Mouse (Mus musculus): ENCODE results near the gene Slc9a1.

The Slc9a1 gene

GRCm38 (mm10) chr4:133402011-133402410, 32.5 kb downstream of the Slc9a1 start:
- DNase-seq (ENCODE audit: low spot score in 2 of 2), result no peak

- DNase-seq (ENCODE audit: low spot score in 2 of 2), result no peak
Measured at GRCm38 (mm10) chr4:133403611-133404228, 34.2 kb downstream of the Slc9a1 start.

GRCm38 (mm10) chr4:133404256-133404655, 34.8 kb downstream of the Slc9a1 start:
- no peak for DNase-seq (ENCODE audit: low spot score in 2 of 2)

GRCm38 (mm10) chr4:133406313-133407056, 37.0 kb downstream of the Slc9a1 start:
- no peak for DNase-seq (ENCODE audit: low spot score in 2 of 2)

GRCm38 (mm10) chr4:133407114-133407787, 37.7 kb downstream of the Slc9a1 start:
- DNase-seq (ENCODE audit: low spot score in 2 of 2), result peak; percentile 62 to 64

- DNase-seq (ENCODE audit: low spot score in 2 of 2), result no peak
Measured at GRCm38 (mm10) chr4:133408006-133408405, 38.5 kb downstream of the Slc9a1 start.

- no peak for DNase-seq (ENCODE audit: low spot score in 2 of 2)
Measured at GRCm38 (mm10) chr4:133410994-133411393, 41.5 kb downstream of the Slc9a1 start.

GRCm38 (mm10) chr4:133412096-133412495, 42.6 kb downstream of the Slc9a1 start:
- DNase-seq (ENCODE audit: low spot score in 2 of 2), result no peak

- DNase-seq (ENCODE audit: low spot score in 2 of 2), result no peak
Measured at GRCm38 (mm10) chr4:133412575-133413540, 43.4 kb downstream of the Slc9a1 start.

GRCm38 (mm10) chr4:133413617-133414016, 44.1 kb downstream of the Slc9a1 start:
- DNase-seq (ENCODE audit: low spot score in 2 of 2), result no peak

- DNase-seq (ENCODE audit: low spot score in 2 of 2), result no peak
Measured at GRCm38 (mm10) chr4:133414920-133415319, 45.4 kb downstream of the Slc9a1 start.

- DNase-seq (ENCODE audit: low spot score in 2 of 2), result peak in 1 of 2 experiments; percentile 68
Measured at GRCm38 (mm10) chr4:133419312-133420004, 50.0 kb downstream of the Slc9a1 start.

GRCm38 (mm10) chr4:133421989-133422388, 52.5 kb downstream of the Slc9a1 start:
- no peak for DNase-seq (ENCODE audit: low spot score in 2 of 2)

- no peak for DNase-seq (ENCODE audit: low spot score in 2 of 2)
Measured at GRCm38 (mm10) chr4:133422601-133423000, 53.1 kb downstream of the Slc9a1 start.

- DNase-seq (ENCODE audit: low spot score in 2 of 2), result peak; percentile 57 to 63
Measured at GRCm38 (mm10) chr4:133423108-133423507, 53.6 kb downstream of the Slc9a1 start.

GRCm38 (mm10) chr4:133423691-133424090, 54.2 kb downstream of the Slc9a1 start:
- no peak for DNase-seq (ENCODE audit: low spot score in 2 of 2)

GRCm38 (mm10) chr4:133424100-133424499, 54.6 kb downstream of the Slc9a1 start:
- DNase-seq (ENCODE audit: low spot score in 2 of 2), result peak; percentile 78 to 81

- no peak for DNase-seq (ENCODE audit: low spot score in 2 of 2)
Measured at GRCm38 (mm10) chr4:133426141-133426540, 56.6 kb downstream of the Slc9a1 start.

GRCm38 (mm10) chr4:133431508-133431907, 62.0 kb downstream of the Slc9a1 start:
- no peak for DNase-seq (ENCODE audit: low spot score in 2 of 2)

- peak; percentile 73 to 85 for DNase-seq (ENCODE audit: low spot score in 2 of 2)
Measured at GRCm38 (mm10) chr4:133432560-133433171, 63.2 kb downstream of the Slc9a1 start.
